Mouse (Mus musculus) CH12.LX (cell line): ENCODE results near the gene Gpr179. TPM values are rescaled to one million over a fixed set of nuclear protein-coding genes. Genes with fewer than 3 reads are reported as not detected.

ENCODE experiments used
- DNase-seq: peaks from one replicate; pipeline ENCODE4 v3.0.0-alpha.2; 2013; ENCODE audit errors: extremely low read depth
- H3K27ac ChIP-seq: 2 replicates; pipeline ENCODE4 v1.5.1; 2012; ENCODE audit warnings: low read depth, mild to moderate bottlenecking, control low read depth, moderate library complexity; ENCODE audit not compliant: insufficient read depth
- H3K27me3 ChIP-seq: replicated peaks from 2 replicates; pipeline ENCODE3; 2012; ENCODE audit warnings: inconsistent platforms
- H3K36me3 ChIP-seq, 2 experiments: replicated peaks in 1 of 2; 2 replicates each; pipeline versions ENCODE3 to v1.6.1; 2012; ENCODE audit warnings: inconsistent platforms in 1 of 2, low read length in 1 of 2, mild to moderate bottlenecking in 1 of 2, mixed read lengths in 1 of 2, moderate library complexity in 1 of 2; ENCODE audit not compliant: control insufficient read depth in 1 of 2, insufficient read depth in 1 of 2
- H3K4me1 ChIP-seq, 2 experiments: 2 replicates each; pipeline ENCODE4 v1.6.1; 2012; ENCODE audit warnings: inconsistent platforms in 1 of 2, moderate library complexity in 1 of 2; ENCODE audit not compliant: insufficient read depth in 2 of 2, control insufficient read depth in 1 of 2
- H3K4me2 ChIP-seq: 2 replicates; pipeline ENCODE4 v1.6.1; 2012; ENCODE audit warnings: low read depth, mild to moderate bottlenecking, control low read depth; ENCODE audit not compliant: poor library complexity, insufficient read depth, severe bottlenecking
- H3K4me3 ChIP-seq, 3 experiments: fragments of 150-350 bp in 1 of 3; sonication (generic) in 1 of 3; replicated peaks in 1 of 3; 2 replicates each; pipeline versions ENCODE3 to v1.5.1; 2011 to 2012; ENCODE audit warnings: low read depth in 2 of 3, low read length in 2 of 3, mild to moderate bottlenecking in 2 of 3, moderate library complexity in 2 of 3, control low read depth in 1 of 3, improper control_type of control experiment in 1 of 3, inconsistent platforms in 1 of 3, mixed read lengths in 1 of 3; ENCODE audit not compliant: poor library complexity in 1 of 3
- H3K79me2 ChIP-seq: replicated peaks from 2 replicates; pipeline ENCODE4 v1.6.1; 2012; ENCODE audit warnings: mild to moderate bottlenecking, moderate library complexity; ENCODE audit not compliant: control insufficient read depth, poor library complexity, insufficient read depth, severe bottlenecking; ENCODE audit errors: extremely low read depth
- H3K9ac ChIP-seq: 2 replicates; pipeline ENCODE4 v1.6.1; 2012; ENCODE audit warnings: low read depth, mild to moderate bottlenecking, control low read depth, moderate library complexity; ENCODE audit not compliant: insufficient read depth
- H3K9me3 ChIP-seq: replicated peaks from 2 replicates; pipeline ENCODE3; 2012; ENCODE audit warnings: low read length, inconsistent platforms, mixed read lengths
- BHLHE40 ChIP-seq: IDR thresholded peaks from 2 replicates; pipeline ENCODE4 v1.6.1; 2011; ENCODE audit warnings: mild to moderate bottlenecking, low read depth, low read length, improper control_type of control experiment
- CHD1 ChIP-seq: IDR thresholded peaks from 2 replicates; pipeline ENCODE4 v1.6.1; 2012; ENCODE audit warnings: low read depth, low read length, improper control_type of control experiment, inconsistent platforms
- CHD2 ChIP-seq: IDR thresholded peaks from 2 replicates; pipeline ENCODE4 v1.6.1; 2011; ENCODE audit warnings: low read length, improper control_type of control experiment
- EP300 ChIP-seq: IDR thresholded peaks from 2 replicates; pipeline ENCODE4 v1.6.1; 2011; ENCODE audit warnings: low read length, improper control_type of control experiment
- GABPA ChIP-seq: IDR thresholded peaks from 2 replicates; pipeline ENCODE4 v1.6.1; 2012; ENCODE audit warnings: low read depth, low read length, improper control_type of control experiment, inconsistent platforms; ENCODE audit not compliant: insufficient replicate concordance
- HCFC1 ChIP-seq: IDR thresholded peaks from 2 replicates; pipeline ENCODE4 v1.6.1; 2012; ENCODE audit warnings: low read depth, mild to moderate bottlenecking, inconsistent platforms, low read length, improper control_type of control experiment
- JUND ChIP-seq: conservative IDR thresholded peaks from 2 replicates; pipeline ENCODE4 v1.6.1; 2011; ENCODE audit warnings: low read depth, low read length, improper control_type of control experiment
- KAT2A ChIP-seq: IDR thresholded peaks from 2 replicates; pipeline ENCODE4 v1.6.1; 2012; ENCODE audit warnings: low read length, improper control_type of control experiment, inconsistent platforms; ENCODE audit not compliant: insufficient replicate concordance
- MAFK ChIP-seq: IDR thresholded peaks from 2 replicates; pipeline ENCODE4 v1.6.1; 2011; ENCODE audit warnings: low read length, improper control_type of control experiment; ENCODE audit not compliant: insufficient replicate concordance
- MAX ChIP-seq: IDR thresholded peaks from 2 replicates; pipeline ENCODE4 v1.6.1; 2011; ENCODE audit warnings: low read length, improper control_type of control experiment
- MXI1 ChIP-seq: IDR thresholded peaks from 2 replicates; pipeline ENCODE4 v1.6.1; 2011; ENCODE audit warnings: mild to moderate bottlenecking, low read depth, low read length, improper control_type of control experiment
- MYC ChIP-seq: IDR thresholded peaks from 2 replicates; pipeline ENCODE4 v1.6.1; 2011; ENCODE audit warnings: low read depth, mild to moderate bottlenecking, improper control_type of control experiment, low read length
- POLR2A ChIP-seq: IDR thresholded peaks from 2 replicates; pipeline ENCODE4 v1.6.1; 2011; ENCODE audit warnings: low read depth, mild to moderate bottlenecking, improper control_type of control experiment, low read length
- POLR2AphosphoS2 ChIP-seq: IDR thresholded peaks from 2 replicates; pipeline ENCODE4 v1.6.1; 2011; ENCODE audit warnings: low read depth, low read length, improper control_type of control experiment
- TBP ChIP-seq: conservative IDR thresholded peaks from 2 replicates; pipeline ENCODE4 v1.6.1; 2011; ENCODE audit warnings: low read depth, low read length, improper control_type of control experiment
- USF1 ChIP-seq: IDR thresholded peaks from 2 replicates; pipeline ENCODE4 v1.6.1; 2014; ENCODE audit warnings: low read depth, mild to moderate bottlenecking, inconsistent platforms, low read length, improper control_type of control experiment
- USF2 ChIP-seq: conservative IDR thresholded peaks from 2 replicates; pipeline ENCODE4 v1.6.1; 2011; ENCODE audit warnings: low read depth, low read length, improper control_type of control experiment
- dilution Hi-C: fragments of 300-500 bp; cut with MboI; formaldehyde crosslinking; loops from 2 replicates; pipeline ENCODE4 v1.14.3; 2020; ENCODE audit warnings: low sequenced_read_pairs; ENCODE audit not compliant: extremely low pct_unique_long_range_greater_than_20kb, extremely low pct_ligation_motif_present
- in situ Hi-C: fragments of 300-500 bp; cut with MboI; formaldehyde crosslinking; loops from 3 replicates; pipeline ENCODE4 v1.14.3; 2019; ENCODE audit warnings: low sequenced_read_pairs, low pct_ligation_motif_present, low pct_unique_long_range_greater_than_20kb, mixed read lengths
- polyA plus RNA-seq: library from polyadenylated mRNA; unstranded; fragments of >175 nt; gene quantifications from 2 replicates; pipeline ENCODE4 v1.2.1, GENCODE M21; 2012; ENCODE audit warnings: low read depth; ENCODE audit not compliant: insufficient read length
- total RNA-seq, 2 experiments: library from RNA; depleted of rRNA; stranded (reverse); fragments of 300-350 nt in 1 of 2; fragments of >200 nt in 1 of 2; gene quantifications; 2 replicates each; pipeline ENCODE4 v1.2.3; 2012 to 2014

Gpr179 gene
- total and polyA plus RNA-seq, 3 experiments, result 0.03 to 0.08 TPM; not detected in 1

GRCm38 (mm10) chr11:97389127-97389526 is 37.2 kb upstream of the Gpr179 start:
- H3K9me3 ChIP-seq, result no peaks in the 10 kb centered on the region
- no peak overlapping the region for H3K4me2 ChIP-seq
- H3K9ac ChIP-seq, result no peak overlapping the region
- TF ChIP-seq TBP (no peak), MAX (no peak), MXI1 (no peak), EP300 (no peak), GABPA (no peak), POLR2A (no peak), POLR2AphosphoS2 (no peak), USF1 (no peak), USF2 (no peak), CHD2 (no peak), HCFC1 (no peak), JUND (no peak)
- peaks cover 37 to 82% of the 10 kb centered on the region in 2 experiments for H3K36me3 ChIP-seq
- H3K4me3 ChIP-seq, result no peak overlapping the region
- H3K27ac ChIP-seq, result no peak overlapping the region
- in situ Hi-C loops (no loop called here), dilution Hi-C loops (no loop called here)
- DNase-seq, result no peak
- H3K79me2 ChIP-seq, result no peaks in the 10 kb centered on the region
- H3K27me3 ChIP-seq, result no peaks in the 10 kb centered on the region
- no peaks in the 10 kb centered on the region for H3K4me1 ChIP-seq

DNA sequence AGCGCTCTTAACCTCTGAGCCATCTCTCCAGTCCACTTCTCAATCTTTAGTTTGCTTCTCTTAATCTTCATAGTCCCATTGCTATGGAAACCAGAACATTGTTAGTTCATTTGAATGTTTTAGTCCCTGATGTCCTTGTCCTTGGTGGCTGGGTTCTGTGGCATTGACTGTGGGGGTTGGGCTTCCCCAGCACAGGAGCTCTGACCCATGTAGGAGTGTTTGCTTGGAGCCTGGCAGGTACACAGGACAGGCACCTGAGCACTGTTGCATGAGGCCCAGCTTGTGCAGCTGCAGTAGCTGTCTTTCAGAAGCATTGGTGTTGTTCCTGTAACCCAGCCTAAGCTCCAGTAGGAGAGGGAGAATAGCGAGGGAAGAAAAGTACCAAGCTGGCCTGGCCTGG is 35.9 kb upstream of the Gpr179 start:
- no peaks in the 10 kb centered on the region for H3K27me3 ChIP-seq
- no peaks in the 10 kb centered on the region for H3K9me3 ChIP-seq
- no peaks in the 10 kb centered on the region for H3K79me2 ChIP-seq
- H3K9ac ChIP-seq, result no peak overlapping the region
- DNase-seq, result no peak
- dilution Hi-C loops, result no loop called here
- H3K4me1 ChIP-seq, result no peaks in the 10 kb centered on the region
- in situ Hi-C loops, result no loop called here
- no peak overlapping the region for H3K27ac ChIP-seq
- TF ChIP-seq MAFK (no peak), KAT2A (no peak), BHLHE40 (no peak), CHD2 (no peak), JUND (no peak), POLR2AphosphoS2 (no peak), MYC (no peak), CHD1 (no peak)
- no peak overlapping the region for H3K4me2 ChIP-seq
- no peak overlapping the region for H3K4me3 ChIP-seq
- H3K36me3 ChIP-seq, result peaks cover 35 to 82% of the 10 kb centered on the region in 2 experiments
